Mouse (Mus musculus): Measurements from ENCODE around the gene Myo18b. TPM values are rescaled to one million over a fixed set of nuclear protein-coding genes. Genes with fewer than 3 reads are reported as not detected.
A peak's percentile ranks its signal among the peaks of the same experiment; 100 is the strongest.

Gene Myo18b
- polyA plus RNA-seq, 1 experiment from 2014 or later: 0.69 TPM

- WGBS: 89% methylated on average over 2 of the region's 2 CpGs
- H3K36me3 ChIP-seq (ENCODE audit: control insufficient read depth, insufficient read depth, low read length): no peaks in the 10 kb centered on the region
- no peak overlapping the region for H3K4me3 ChIP-seq (ENCODE audit: low read depth, low read length)
- no peak overlapping the region for H3K4me2 ChIP-seq (replicated peaks; ENCODE audit: low read depth, low read length)
- no peak for ATAC-seq (ENCODE audit: insufficient number of reproducible peaks, insufficient read depth, low FRiP score, low read depth)
- H3K4me1 ChIP-seq (ENCODE audit: control insufficient read depth, insufficient read depth, low read length): no peaks in the 10 kb centered on the region
- 0 out of 2 replicates have a peak, but pooled peaks cover 3% of the 10 kb centered on the region for H3K27me3 ChIP-seq (ENCODE audit: control insufficient read depth, insufficient read depth, low read length)
- H3K27ac ChIP-seq (ENCODE audit: low read length): no peak overlapping the region
- H3K9me3 ChIP-seq (ENCODE audit: control insufficient read depth, low read depth, low read length): no peaks in the 10 kb centered on the region
- H3K9ac ChIP-seq (replicated peaks; ENCODE audit: low read depth, low read length): no peak overlapping the region
Measured at GRCm38 (mm10) chr5:112645535-112645934, 250.6 kb downstream of the Myo18b start.

- Histone ChIP-seq H3K27ac (ENCODE audit: low read length) (no peak overlapping the region), H3K36me3 (ENCODE audit: control insufficient read depth, insufficient read depth, low read length) (no peaks in the 10 kb centered on the region), H3K4me1 (ENCODE audit: control insufficient read depth, insufficient read depth, low read length) (no peaks in the 10 kb centered on the region), H3K9ac (replicated peaks; ENCODE audit: low read depth, low read length) (no peak overlapping the region), H3K27me3 (ENCODE audit: control insufficient read depth, insufficient read depth, low read length) (0 out of 2 replicates have a peak, but pooled peaks cover 3% of the 10 kb centered on the region), H3K4me2 (replicated peaks; ENCODE audit: low read depth, low read length) (no peak overlapping the region), H3K9me3 (ENCODE audit: control insufficient read depth, low read depth, low read length) (0 out of 2 replicates have a peak, but pooled peaks cover 3% of the 10 kb centered on the region), H3K4me3 (ENCODE audit: low read depth, low read length) (no peak overlapping the region)
- 49% methylated on average over 20 of the region's 20 CpGs for WGBS
- no peak for ATAC-seq (ENCODE audit: insufficient number of reproducible peaks, insufficient read depth, low FRiP score, low read depth)
Measured at GRCm38 (mm10) chr5:112643533-112644272, 252.5 kb downstream of the Myo18b start.

- WGBS: 60% methylated on average over 10 of the region's 10 CpGs
- Histone ChIP-seq H3K9ac (replicated peaks; ENCODE audit: low read depth, low read length) (no peak overlapping the region), H3K27me3 (ENCODE audit: control insufficient read depth, insufficient read depth, low read length) (0 out of 2 replicates have a peak, but pooled peaks cover 3% of the 10 kb centered on the region), H3K27ac (ENCODE audit: low read length) (no peak overlapping the region), H3K4me2 (replicated peaks; ENCODE audit: low read depth, low read length) (no peak overlapping the region), H3K36me3 (ENCODE audit: control insufficient read depth, insufficient read depth, low read length) (no peaks in the 10 kb centered on the region), H3K9me3 (ENCODE audit: control insufficient read depth, low read depth, low read length) (0 out of 2 replicates have a peak, but pooled peaks cover 3% of the 10 kb centered on the region), H3K4me3 (ENCODE audit: low read depth, low read length) (no peak overlapping the region), H3K4me1 (ENCODE audit: control insufficient read depth, insufficient read depth, low read length) (no peaks in the 10 kb centered on the region)
- ATAC-seq (ENCODE audit: insufficient number of reproducible peaks, insufficient read depth, low FRiP score, low read depth): no peak
Measured at GRCm38 (mm10) chr5:112642731-112643130, 253.4 kb downstream of the Myo18b start.

GRCm38 (mm10) chr5:112641770-112642169 is 254.4 kb downstream of the Myo18b start:
- Histone ChIP-seq H3K27me3 (ENCODE audit: control insufficient read depth, insufficient read depth, low read length) (0 out of 2 replicates have a peak, but pooled peaks cover 3% of the 10 kb centered on the region), H3K9me3 (ENCODE audit: control insufficient read depth, low read depth, low read length) (0 out of 2 replicates have a peak, but pooled peaks cover 3% of the 10 kb centered on the region), H3K36me3 (ENCODE audit: control insufficient read depth, insufficient read depth, low read length) (no peaks in the 10 kb centered on the region), H3K4me3 (ENCODE audit: low read depth, low read length) (no peak overlapping the region), H3K9ac (replicated peaks; ENCODE audit: low read depth, low read length) (no peak overlapping the region), H3K4me1 (ENCODE audit: control insufficient read depth, insufficient read depth, low read length) (no peaks in the 10 kb centered on the region), H3K4me2 (replicated peaks; ENCODE audit: low read depth, low read length) (no peak overlapping the region), H3K27ac (ENCODE audit: low read length) (no peak overlapping the region)
- ATAC-seq (ENCODE audit: insufficient number of reproducible peaks, insufficient read depth, low FRiP score, low read depth): no peak

GRCm38 (mm10) chr5:112641131-112641530 is 255.0 kb downstream of the Myo18b start:
- H3K4me1 ChIP-seq (ENCODE audit: control insufficient read depth, insufficient read depth, low read length): no peaks in the 10 kb centered on the region
- H3K27ac ChIP-seq (ENCODE audit: low read length): no peak overlapping the region
- H3K36me3 ChIP-seq (ENCODE audit: control insufficient read depth, insufficient read depth, low read length): no peaks in the 10 kb centered on the region
- 0 out of 2 replicates have a peak, but pooled peaks cover 3% of the 10 kb centered on the region for H3K27me3 ChIP-seq (ENCODE audit: control insufficient read depth, insufficient read depth, low read length)
- H3K4me3 ChIP-seq (ENCODE audit: low read depth, low read length): no peak overlapping the region
- WGBS: 15% methylated on average over 20 of the region's 20 CpGs
- 0 out of 2 replicates have a peak overlapping the region, but pooled peaks have one; percentile 3 for H3K4me2 ChIP-seq (replicated peaks; ENCODE audit: low read depth, low read length)
- H3K9ac ChIP-seq (replicated peaks; ENCODE audit: low read depth, low read length): no peak overlapping the region
- ATAC-seq (ENCODE audit: insufficient number of reproducible peaks, insufficient read depth, low FRiP score, low read depth): no peak
- 0 out of 2 replicates have a peak, but pooled peaks cover 3% of the 10 kb centered on the region for H3K9me3 ChIP-seq (ENCODE audit: control insufficient read depth, low read depth, low read length)

- no peak overlapping the region for H3K4me3 ChIP-seq (ENCODE audit: low read depth, low read length)
- 0 out of 2 replicates have a peak overlapping the region, but pooled peaks have one; percentile 3 for H3K4me2 ChIP-seq (replicated peaks; ENCODE audit: low read depth, low read length)
Measured at GRCm38 (mm10) chr5:112640651-112641050, 255.5 kb downstream of the Myo18b start.

More at GRCm38 (mm10) chr5:112640651-112641050, 255.5 kb downstream of the Myo18b start:
- ATAC-seq (ENCODE audit: insufficient number of reproducible peaks, insufficient read depth, low FRiP score, low read depth): peak; percentile 67; the same call in 1 of the 2 replicates
- 0 out of 2 replicates have a peak, but pooled peaks cover 3% of the 10 kb centered on the region for H3K27me3 ChIP-seq (ENCODE audit: control insufficient read depth, insufficient read depth, low read length)
- no peaks in the 10 kb centered on the region for H3K4me1 ChIP-seq (ENCODE audit: control insufficient read depth, insufficient read depth, low read length)
- H3K36me3 ChIP-seq (ENCODE audit: control insufficient read depth, insufficient read depth, low read length): no peaks in the 10 kb centered on the region
- no peak overlapping the region for H3K27ac ChIP-seq (ENCODE audit: low read length)
- 0 out of 2 replicates have a peak, but pooled peaks cover 3% of the 10 kb centered on the region for H3K9me3 ChIP-seq (ENCODE audit: control insufficient read depth, low read depth, low read length)
- 22% methylated on average over 13 of the region's 13 CpGs for WGBS
- H3K9ac ChIP-seq (replicated peaks; ENCODE audit: low read depth, low read length): no peak overlapping the region

Other genes with a start within 250 kb of the Myo18b start
- gene Grk3, start 119.4 kb upstream of the Myo18b start, polyA plus RNA-seq (2014; fragmentation: Nextera tagmentation; extraction: Ambion mirVana): 15.5 and 18.2 TPM in 2 replicates
- gene Crybb2, start 173.8 kb upstream of the Myo18b start, polyA plus RNA-seq (2014; fragmentation: Nextera tagmentation; extraction: Ambion mirVana): not detected in 2 replicates
- 1.1 and 2.1 TPM in 2 replicates for gene Crybb3, start 185.2 kb upstream of the Myo18b start, polyA plus RNA-seq (2014; fragmentation: Nextera tagmentation; extraction: Ambion mirVana)